Mouse (Mus musculus) intestine, embryonic 14.5 days (tissue): Measurements from ENCODE around the gene Eef2. TPM values are rescaled to one million over a fixed set of nuclear protein-coding genes. Genes with fewer than 3 reads are reported as not detected.
"Not testable (repeated sequence)": the region's sequence is repeated elsewhere in the genome, so short reads cannot be mapped to it uniquely, and the experiment has no call there.

Experiments used
- ATAC-seq: fragments of 200-750 bp; cut with Nextera tagmentation; replicated peaks from 2 replicates; pipeline ENCODE4 v1.8.0; 2017; ENCODE audit warnings: low read depth, moderate number of reproducible peaks, moderate TSS enrichment, moderate library complexity; ENCODE audit not compliant: low FRiP score, low TSS enrichment
- DNase-seq: peaks from one replicate; pipeline ENCODE4 v3.0.0-alpha.2; 2018; ENCODE audit warnings: low spot score
- H3K27ac ChIP-seq: fragments of 300-500 bp; sonication (generic); 2 replicates; pipeline ENCODE4 v1.5.1; 2014; ENCODE audit warnings: low read depth, mild to moderate bottlenecking, control low read depth
- H3K27me3 ChIP-seq: fragments of 300-500 bp; sonication (generic); replicated peaks from 2 replicates; pipeline ENCODE4 v1.6.1; 2014; ENCODE audit warnings: low read length, control low read depth; ENCODE audit not compliant: control insufficient read depth, insufficient read depth
- H3K36me3 ChIP-seq: fragments of 300-500 bp; sonication (generic); 2 replicates; pipeline ENCODE4 v1.6.1; 2014; ENCODE audit warnings: low read length, control low read depth; ENCODE audit not compliant: control insufficient read depth, insufficient read depth
- H3K4me1 ChIP-seq: fragments of 300-500 bp; sonication (generic); replicated peaks from 2 replicates; pipeline ENCODE4 v1.6.1; 2014; ENCODE audit warnings: low read length, control low read depth, mixed read lengths; ENCODE audit not compliant: control insufficient read depth, insufficient read depth
- H3K4me2 ChIP-seq: fragments of 300-500 bp; sonication (generic); 2 replicates; pipeline ENCODE4 v1.6.1; 2014; ENCODE audit warnings: low read length
- H3K4me3 ChIP-seq: fragments of 300-500 bp; sonication (generic); 2 replicates; pipeline ENCODE4 v1.5.1; 2014; ENCODE audit warnings: low read depth, low read length, control low read depth, mixed read lengths
- H3K9ac ChIP-seq: fragments of 300-500 bp; sonication (generic); 2 replicates; pipeline ENCODE4 v1.6.1; 2014; ENCODE audit warnings: mild to moderate bottlenecking, low read length
- H3K9me3 ChIP-seq: fragments of 300-500 bp; sonication (generic); 2 replicates; pipeline ENCODE4 v1.6.1; 2016; ENCODE audit warnings: low read length, control low read depth; ENCODE audit not compliant: control insufficient read depth
- WGBS: fragments of 180-500 bp; shearing (Covaris S2); extraction: QIAGEN DNeasy Blood & Tissue Kit; methylation state at CpG from one replicate; pipeline ENCODE4 v1.1.7; 2014; 5-methylcytosine and 5-hydroxymethylcytosine counted together
- polyA plus RNA-seq: library from polyadenylated mRNA; unstranded; fragments of >200 nt; fragmentation: Nextera tagmentation; extraction: Ambion mirVana; gene quantifications from 2 replicates; pipeline ENCODE4 v1.2.1, GENCODE M21; 2014

Gene Eef2
- polyA plus RNA-seq, 1 experiment from 2014 or later, result 490 TPM

- Histone ChIP-seq H3K4me1 (peaks cover 10% of the 10 kb centered on the region), H3K9me3 (no peaks in the 10 kb centered on the region), H3K9ac (no peak overlapping the region), H3K36me3 (peaks cover 55% of the 10 kb centered on the region), H3K27ac (no peak overlapping the region), H3K4me3 (no peak overlapping the region), H3K27me3 (no peaks in the 10 kb centered on the region), H3K4me2 (no peak overlapping the region)
- ATAC-seq, result no peak
- DNase-seq, result no peak
- 65% methylated on average over 2 of the region's 2 CpGs for WGBS
Observed at GRCm38 (mm10) chr10:81162318-81162652, 14.1 kb upstream of the Eef2 start.

- Histone ChIP-seq H3K9me3 (no peaks in the 10 kb centered on the region), H3K4me2 (no peak overlapping the region), H3K4me3 (no peak overlapping the region), H3K36me3 (peaks cover 39% of the 10 kb centered on the region), H3K27me3 (no peaks in the 10 kb centered on the region), H3K27ac (no peak overlapping the region), H3K9ac (no peak overlapping the region), H3K4me1 (peaks cover 15% of the 10 kb centered on the region)
- DNase-seq (no peak), ATAC-seq (no peak)
- 67% methylated on average over 8 of the region's 8 CpGs for WGBS
Observed at GRCm38 (mm10) chr10:81165118-81165517, 11.3 kb upstream of the Eef2 start.

GRCm38 (mm10) chr10:81167200-81168086 is 9.0 kb upstream of the Eef2 start, which contains the start of gene Pias4:
TSS of gene Pias4 (minus strand) at chr10:81167923.
- Histone ChIP-seq H3K36me3 (peaks cover 15% of the 10 kb centered on the region), H3K4me3 (peak within 1 kb of the TSS; percentile 80), H3K4me1 (peaks cover 15% of the 10 kb centered on the region), H3K4me2 (peak within 1 kb of the TSS; percentile 97), H3K9ac (peak within 1 kb of the TSS; percentile 76), H3K27me3 (no peaks in the 10 kb centered on the region), H3K9me3 (no peaks in the 10 kb centered on the region), H3K27ac (peak within 1 kb of the TSS; percentile 52)
- ATAC-seq (peak; percentile 84), DNase-seq (peak; percentile 100)
- WGBS, result under 1% methylated on average over 62 of the region's 64 CpGs

- DNase-seq, result no peak
- peaks cover 18% of the 10 kb centered on the region for H3K4me1 ChIP-seq
- peaks cover 9% of the 10 kb centered on the region for H3K36me3 ChIP-seq
- H3K27ac ChIP-seq, result peak overlapping the region; percentile 52
- H3K9ac ChIP-seq, result no peak overlapping the region
- WGBS, result 8% methylated on average over 5 of the region's 5 CpGs
- peak overlapping the region; percentile 73 for H3K4me2 ChIP-seq
- H3K27me3 ChIP-seq, result no peaks in the 10 kb centered on the region
- no peaks in the 10 kb centered on the region for H3K9me3 ChIP-seq
- H3K4me3 ChIP-seq, result peak overlapping the region; percentile 80
- peak; percentile 61 for ATAC-seq
Observed at GRCm38 (mm10) chr10:81168087-81168431, 8.4 kb upstream of the Eef2 start.

- Histone ChIP-seq H3K4me2 (peak overlapping the region; percentile 73), H3K4me3 (peak overlapping the region; percentile 80), H3K4me1 (peaks cover 24% of the 10 kb centered on the region), H3K9ac (peak overlapping the region; percentile 42), H3K36me3 (peaks cover 3% of the 10 kb centered on the region), H3K27ac (peak overlapping the region; percentile 52), H3K27me3 (no peaks in the 10 kb centered on the region), H3K9me3 (no peaks in the 10 kb centered on the region)
- peak; percentile 59 for ATAC-seq
- peak; percentile 85 for DNase-seq
- 2% methylated on average over 29 of the region's 29 CpGs for WGBS
Observed at GRCm38 (mm10) chr10:81168521-81169244, 7.7 kb upstream of the Eef2 start.

- H3K27ac ChIP-seq, H3K9ac ChIP-seq, H3K9me3 ChIP-seq, DNase-seq, H3K27me3 ChIP-seq, H3K4me3 ChIP-seq, H3K36me3 ChIP-seq: not testable (repeated sequence)
- peak; percentile 24; the same call in 1 of the 2 replicates for ATAC-seq
- 22% methylated on average over 13 of the region's 14 CpGs for WGBS
- peak overlapping the region; percentile 5; the same call in 1 of the 2 replicates for H3K4me2 ChIP-seq
- peaks cover 28% of the 10 kb centered on the region for H3K4me1 ChIP-seq
Observed at GRCm38 (mm10) chr10:81169411-81169900, 7.0 kb upstream of the Eef2 start.

GRCm38 (mm10) chr10:81173132-81173531 is 3.3 kb upstream of the Eef2 start:
- peak overlapping the region; percentile 69 for H3K27ac ChIP-seq
- H3K4me3 ChIP-seq, result no peak overlapping the region
- peaks cover 33% of the 10 kb centered on the region for H3K4me1 ChIP-seq
- 5% methylated on average over 21 of the region's 21 CpGs for WGBS
- H3K36me3 ChIP-seq, result peaks cover 8% of the 10 kb centered on the region
- no peak overlapping the region for H3K9ac ChIP-seq
- peak; percentile 89 for DNase-seq
- H3K27me3 ChIP-seq, result no peaks in the 10 kb centered on the region
- H3K9me3 ChIP-seq, result no peaks in the 10 kb centered on the region
- ATAC-seq, result 0 out of 2 replicates have a peak, but pooled peaks have one; percentile 4
- H3K4me2 ChIP-seq, result peak overlapping the region; percentile 37

- ATAC-seq, result peak; percentile 50
- Histone ChIP-seq H3K4me3 (peak overlapping the region; percentile 27), H3K9me3 (no peaks in the 10 kb centered on the region), H3K4me1 (peaks cover 34% of the 10 kb centered on the region), H3K27ac (peak overlapping the region; percentile 91), H3K9ac (peak overlapping the region; percentile 20), H3K27me3 (no peaks in the 10 kb centered on the region), H3K4me2 (peak overlapping the region; percentile 50), H3K36me3 (peaks cover 25% of the 10 kb centered on the region)
- peak; percentile 95 for DNase-seq
- 3% methylated on average over 29 of the region's 29 CpGs for WGBS
Observed at GRCm38 (mm10) chr10:81174617-81175344, 1.6 kb upstream of the Eef2 start.
